Mouse (Mus musculus): ENCODE measurements around the gene Vmn1r84.

Vmn1r84 gene

GRCm38 (mm10) chr7:12369173-12369572 is at the start of gene Vmn1r84:
Gene Vmn1r84 (minus strand): TSS chr7:12369273.
- no peak for DNase-seq (ENCODE audit: low read depth, low spot score)

DNA sequence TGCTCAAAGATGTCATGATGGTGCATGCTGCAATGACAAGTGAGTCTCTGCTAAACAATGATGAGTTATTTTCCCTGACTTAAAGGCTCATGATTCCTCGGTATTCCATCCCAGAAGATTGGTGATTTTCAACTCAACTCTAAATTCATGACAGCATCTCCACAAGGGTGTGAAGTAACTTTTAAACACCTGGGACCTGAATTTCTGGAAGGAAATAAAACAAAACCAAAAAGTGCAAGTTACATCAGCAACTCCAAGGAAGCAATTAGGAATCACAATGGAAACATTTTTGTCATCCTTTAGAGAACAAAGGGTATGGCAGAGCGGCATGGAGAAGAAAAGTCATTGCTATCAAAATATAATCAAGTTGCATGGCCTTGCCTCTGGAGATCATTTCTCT is 39.7 kb downstream of the Vmn1r84 start, which contains the start of gene Vmn1r83:
Vmn1r83 (minus strand) TSS at position 101 of the 400 bp plus-strand sequence.
- DNase-seq (ENCODE audit: low read depth, low spot score): no peak
